Comparison of ENCODE assay signal across 14 mouse cellular contexts in genomic region chr5:24776681-24777080, GRCm38 (mm10). TPM values are rescaled to one million over a fixed set of nuclear protein-coding genes. Genes with fewer than 3 reads are reported as not detected.
DNase-seq lines count a peak whose midpoint lies in the region; TF ChIP-seq lines count a peak whose summit lies in the region.
"Had no signal": no experiment of that assay in that cellular context is flagged by ENCODE, and none has a peak within 500 bp of the region (broad histone marks: within the 10 kb centered on the region; RNA-seq: fewer than 3 reads in every experiment).

No protein-coding gene starts in this region.

- TF ChIP-seq EP300 in ES-Bruce4 (IDR thresholded peaks at IDR 0.05; ENCODE audit: insufficient read depth, low read depth, low read length): no peak

- no peak overlapping the region for H3K4me3 ChIP-seq in layer of hippocampus, adult 2 months
- no peak overlapping the region for H3K4me3 ChIP-seq in ES-Bruce4 (ENCODE audit: low read depth, low read length)
- no peak overlapping the region for H3K4me3 ChIP-seq in cortical plate, adult 2 months (ENCODE audit: insufficient read depth, low read length)
- H3K4me3 ChIP-seq: gastrocnemius, adult 2 months; heart, embryonic 15.5 days; intestine, embryonic 15.5 days; limb, embryonic 12.5 days had no signal

- no peak for TF ChIP-seq POLR2A in ES-Bruce4 (IDR thresholded peaks at IDR 0.05; ENCODE audit: insufficient read depth, low read length)
- no peak for TF ChIP-seq POLR2A in cortical plate, adult 2 months (IDR thresholded peaks at IDR 0.05; ENCODE audit: extremely low read depth, insufficient read depth, low read length)

- H3K27ac ChIP-seq in layer of hippocampus, adult 2 months: no peak overlapping the region
- no peak overlapping the region for H3K27ac ChIP-seq in ES-Bruce4 (ENCODE audit: insufficient read depth, low read length)
- no peak overlapping the region for H3K27ac ChIP-seq in cortical plate, adult 2 months (ENCODE audit: insufficient read depth, low read length)
- H3K27ac ChIP-seq: gastrocnemius, adult 2 months; heart, embryonic 15.5 days; intestine, embryonic 15.5 days; limb, embryonic 12.5 days had no signal

- H3K4me1 ChIP-seq in ES-Bruce4 (ENCODE audit: control insufficient read depth, insufficient read depth, low read length): no peaks in the 10 kb centered on the region
- H3K4me1 ChIP-seq in cortical plate, adult 2 months (ENCODE audit: control insufficient read depth, insufficient read depth, low read length): peaks cover 5% of the 10 kb centered on the region; the same call in 1 of the 2 replicates

- no peak overlapping the region for H3K9ac ChIP-seq in ES-Bruce4 (ENCODE audit: low read depth, poor library complexity, severe bottlenecking)
- H3K9ac ChIP-seq: heart, embryonic 15.5 days; intestine, embryonic 15.5 days; limb, embryonic 12.5 days had no signal

- H3K36me3 ChIP-seq in ES-Bruce4 (ENCODE audit: control insufficient read depth, insufficient read depth, low read length, poor library complexity, severe bottlenecking): no peaks in the 10 kb centered on the region
- H3K36me3 ChIP-seq: heart, embryonic 15.5 days; intestine, embryonic 15.5 days; limb, embryonic 12.5 days had no signal

- TF ChIP-seq CTCF in layer of hippocampus, adult 2 months (conservative IDR thresholded peaks at IDR 0.05): peak; percentile 40
- TF ChIP-seq CTCF in ES-Bruce4 (IDR thresholded peaks at IDR 0.05; ENCODE audit: low read depth, low read length): peak; percentile 22
- TF ChIP-seq CTCF in cortical plate, adult 2 months (IDR thresholded peaks at IDR 0.05; ENCODE audit: extremely low read depth, insufficient read depth, low read length): 0 out of 2 replicates have a peak, but pooled peaks have one; percentile 8

- H3K9me3 ChIP-seq in ES-Bruce4 (replicated peaks; ENCODE audit: control insufficient read depth, insufficient read depth, low read length, poor library complexity, severe bottlenecking): peaks cover 12% of the 10 kb centered on the region
- H3K9me3 ChIP-seq: heart, embryonic 15.5 days; intestine, embryonic 15.5 days had no signal

- DNase-seq in layer of hippocampus, adult 2 months (ENCODE audit: low spot score in 2 of 2): no peak
- no peak for DNase-seq in layer of hippocampus, adult 11-12 months (ENCODE audit: low spot score)
- peak; percentile 40 for DNase-seq in testis, postnatal 10 days (ENCODE audit: low spot score)
- no peak for DNase-seq in yolk sac, embryonic 10.5 days (ENCODE audit: low spot score)
- no peak for DNase-seq in right cerebral cortex, postnatal 10 days (ENCODE audit: low spot score in 2 of 2)
- no peak for DNase-seq in embryo, embryonic 10 days (ENCODE audit: low spot score)
- DNase-seq: gastrocnemius, adult 2 months; lung, postnatal 14 days had no signal

- no peaks in the 10 kb centered on the region for H3K27me3 ChIP-seq in ES-Bruce4 (ENCODE audit: control insufficient read depth, insufficient read depth, low read length, poor library complexity, severe bottlenecking)
- H3K27me3 ChIP-seq: intestine, embryonic 15.5 days had no signal

RNA-seq across cellular contexts. Expression of gene Crygn, which starts 18.9 kb away (rescaled TPM):
- not detected for total RNA-seq in layer of hippocampus, adult 2 months (2021)
- 8.2 TPM in 1 of 2 replicates, not detected in the other for polyA plus RNA-seq in ES-Bruce4 (2011; ENCODE audit: insufficient read depth, insufficient read length, low read depth, missing spikeins)
- 0.92 and 1.5 TPM in 2 replicates for polyA plus RNA-seq in cortical plate, adult 2 months (2012; rRNA removed)
- total RNA-seq: gastrocnemius, adult 2 months; monocyte, adult 5-6 weeks had no signal
- polyA plus RNA-seq: limb, embryonic 12.5 days had no signal

RNA-seq across cellular contexts. Expression of gene Wdr86, which starts 46.2 kb away (rescaled TPM):
- total RNA-seq in layer of hippocampus, adult 2 months (2021): 1 to 10 TPM in 1 of 2 experiments, under 1 TPM in 1; 0.44 to 1.4 TPM
- polyA plus RNA-seq in ES-Bruce4 (2011; ENCODE audit: insufficient read depth, insufficient read length, low read depth, missing spikeins): 10.3 and 11.3 TPM in 2 replicates
- 0.55 and 1.1 TPM in 2 replicates for polyA plus RNA-seq in cortical plate, adult 2 months (2012; rRNA removed)
- total RNA-seq: gastrocnemius, adult 2 months; monocyte, adult 5-6 weeks had no signal
